Mouse (Mus musculus) midbrain, embryonic 10.5 days (tissue): ENCODE measurements around the gene Ptpn13. TPM values are rescaled to one million over a fixed set of nuclear protein-coding genes. Genes with fewer than 3 reads are reported as not detected.

ENCODE experiments used
- DNase-seq: peaks from one replicate; pipeline ENCODE4 v3.0.0-alpha.2; 2017; ENCODE audit warnings: low spot score
- H3K27ac ChIP-seq: fragments of 300-500 bp; sonication (generic); replicated peaks from 2 replicates; pipeline ENCODE4 v1.5.1; 2016; ENCODE audit warnings: mild to moderate bottlenecking
- H3K27me3 ChIP-seq: fragments of 300-500 bp; sonication (generic); 2 replicates; pipeline ENCODE4 v1.6.1; 2016; ENCODE audit warnings: low read depth, mild to moderate bottlenecking; ENCODE audit not compliant: poor library complexity, severe bottlenecking
- H3K36me3 ChIP-seq: fragments of 300-500 bp; sonication (generic); 2 replicates; pipeline ENCODE4 v1.6.1; 2016; ENCODE audit warnings: mild to moderate bottlenecking, moderate library complexity
- H3K4me1 ChIP-seq: fragments of 300-500 bp; sonication (generic); 2 replicates; pipeline ENCODE4 v1.6.1; 2016
- H3K4me3 ChIP-seq: fragments of 300-500 bp; sonication (generic); 2 replicates; pipeline ENCODE4 v1.5.1; 2016; ENCODE audit warnings: mild to moderate bottlenecking, moderate library complexity
- H3K9me3 ChIP-seq: fragments of 300-500 bp; sonication (generic); replicated peaks from 2 replicates; pipeline ENCODE4 v1.6.1; 2016; ENCODE audit warnings: mild to moderate bottlenecking
- WGBS: fragments of 180-500 bp; shearing (Covaris S2); methylation state at CpG from one replicate; pipeline ENCODE4 v1.1.7; 2016; 5-methylcytosine and 5-hydroxymethylcytosine counted together
- polyA plus RNA-seq: library from polyadenylated mRNA; unstranded; fragments of >200 nt; fragmentation: Nextera tagmentation; extraction: Ambion mirVana; gene quantifications from 2 replicates; pipeline ENCODE4 v1.2.1, GENCODE M21; 2016

Ptpn13 gene
- polyA plus RNA-seq, 1 experiment from 2014 or later = 17.5 TPM

DNA sequence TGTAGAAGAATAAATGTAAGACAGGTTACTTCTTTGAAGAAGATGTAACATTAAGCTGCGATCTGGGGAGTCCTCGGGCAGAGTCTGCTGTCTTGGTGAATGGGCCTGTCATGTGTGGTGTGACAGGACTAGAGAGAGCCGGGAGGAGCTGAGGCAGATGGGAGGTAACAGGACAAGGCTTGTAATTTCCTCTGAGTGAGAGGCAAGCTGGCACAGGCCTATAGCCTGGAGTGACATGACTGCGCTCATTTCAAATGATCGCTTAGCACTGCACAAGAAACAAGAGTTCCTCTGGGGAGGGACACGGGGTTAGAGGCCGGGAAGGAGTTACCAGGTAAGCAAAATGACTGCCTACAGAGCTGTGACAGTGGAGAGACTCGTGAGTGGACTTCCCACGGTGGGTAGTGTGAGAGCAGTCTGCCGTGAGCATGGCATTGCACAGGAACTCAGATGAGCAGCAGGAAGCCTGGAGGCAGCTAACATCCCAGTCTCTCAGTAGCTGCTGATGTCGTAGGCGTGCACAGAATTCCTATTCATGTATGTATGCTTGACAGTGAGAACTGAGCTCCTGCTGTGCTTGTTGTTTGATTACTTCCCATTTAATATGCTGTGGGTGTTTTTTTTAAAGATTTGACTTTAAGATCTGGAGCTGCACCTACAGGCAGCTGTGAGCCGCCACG is 171.6 kb downstream of the Ptpn13 start:
- DNase-seq = no peak
- 88% methylated on average over 14 of the region's 14 CpGs for WGBS
- Histone ChIP-seq H3K4me3 (no peak overlapping the region), H3K4me1 (no peaks in the 10 kb centered on the region), H3K27ac (no peak overlapping the region), H3K9me3 (no peaks in the 10 kb centered on the region), H3K36me3 (peaks cover 67% of the 10 kb centered on the region), H3K27me3 (no peaks in the 10 kb centered on the region)

GRCm38 (mm10) chr5:103597604-103598003 is 172.6 kb downstream of the Ptpn13 start:
- Histone ChIP-seq H3K4me3 (no peak overlapping the region), H3K36me3 (peaks cover 58% of the 10 kb centered on the region), H3K27ac (no peak overlapping the region), H3K9me3 (no peaks in the 10 kb centered on the region), H3K27me3 (no peaks in the 10 kb centered on the region), H3K4me1 (no peaks in the 10 kb centered on the region; the same call in 1 of the 2 replicates)
- WGBS = 75% methylated on average over 6 of the region's 6 CpGs
- DNase-seq = no peak

DNA sequence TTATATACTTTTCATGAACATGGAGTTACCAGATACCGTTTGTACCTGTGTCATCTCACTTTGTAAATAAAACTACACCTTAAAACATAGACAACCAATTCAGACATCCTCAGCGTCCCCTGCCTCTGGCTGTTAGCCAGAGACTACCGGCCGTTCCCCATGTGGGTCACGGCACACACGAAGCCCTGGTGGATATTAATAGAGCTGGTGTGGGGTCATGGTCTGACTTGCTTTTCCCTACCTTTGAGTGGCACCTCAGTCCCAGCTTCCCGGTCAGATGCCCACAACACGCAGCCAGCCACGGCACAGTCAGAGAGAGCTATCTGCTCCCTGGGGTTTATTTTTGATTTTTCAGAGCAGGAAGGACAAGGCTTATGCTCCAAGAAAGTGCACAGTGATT is 173.3 kb downstream of the Ptpn13 start:
- 91% methylated on average over 9 of the region's 9 CpGs for WGBS

DNA sequence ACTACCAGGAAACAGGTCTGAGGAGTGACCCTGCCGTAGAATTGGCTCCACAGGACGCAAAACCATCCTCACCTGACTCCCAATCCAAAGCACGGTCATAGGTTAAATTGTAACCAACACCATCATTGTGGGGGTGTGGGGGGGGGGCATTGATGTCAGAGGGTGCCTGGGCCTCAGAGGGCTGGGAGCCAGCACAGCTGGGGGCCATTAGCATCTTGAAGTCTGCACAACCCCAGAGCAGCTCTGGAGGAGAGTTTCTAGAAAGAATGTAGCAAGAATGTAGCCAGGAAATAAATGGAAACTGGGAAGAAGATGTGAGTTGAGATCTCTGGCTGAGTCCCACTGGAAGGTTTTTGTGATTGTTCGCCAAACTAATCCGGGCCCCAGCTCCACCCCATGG is 173.9 kb downstream of the Ptpn13 start:
- Histone ChIP-seq H3K4me1 (peaks cover 8% of the 10 kb centered on the region), H3K4me3 (no peak overlapping the region), H3K9me3 (no peaks in the 10 kb centered on the region), H3K27ac (no peak overlapping the region), H3K27me3 (no peaks in the 10 kb centered on the region), H3K36me3 (peaks cover 47% of the 10 kb centered on the region)
- WGBS = 82% methylated on average over 5 of the region's 5 CpGs
- DNase-seq = no peak

More for the DNA sequence above, 173.3 kb downstream of the Ptpn13 start:
- H3K36me3 ChIP-seq = peaks cover 52% of the 10 kb centered on the region
- DNase-seq = no peak
- H3K27me3 ChIP-seq = no peaks in the 10 kb centered on the region
- no peaks in the 10 kb centered on the region for H3K9me3 ChIP-seq
- H3K27ac ChIP-seq = no peak overlapping the region
- peaks cover 3% of the 10 kb centered on the region for H3K4me1 ChIP-seq
- H3K4me3 ChIP-seq = no peak overlapping the region

DNA sequence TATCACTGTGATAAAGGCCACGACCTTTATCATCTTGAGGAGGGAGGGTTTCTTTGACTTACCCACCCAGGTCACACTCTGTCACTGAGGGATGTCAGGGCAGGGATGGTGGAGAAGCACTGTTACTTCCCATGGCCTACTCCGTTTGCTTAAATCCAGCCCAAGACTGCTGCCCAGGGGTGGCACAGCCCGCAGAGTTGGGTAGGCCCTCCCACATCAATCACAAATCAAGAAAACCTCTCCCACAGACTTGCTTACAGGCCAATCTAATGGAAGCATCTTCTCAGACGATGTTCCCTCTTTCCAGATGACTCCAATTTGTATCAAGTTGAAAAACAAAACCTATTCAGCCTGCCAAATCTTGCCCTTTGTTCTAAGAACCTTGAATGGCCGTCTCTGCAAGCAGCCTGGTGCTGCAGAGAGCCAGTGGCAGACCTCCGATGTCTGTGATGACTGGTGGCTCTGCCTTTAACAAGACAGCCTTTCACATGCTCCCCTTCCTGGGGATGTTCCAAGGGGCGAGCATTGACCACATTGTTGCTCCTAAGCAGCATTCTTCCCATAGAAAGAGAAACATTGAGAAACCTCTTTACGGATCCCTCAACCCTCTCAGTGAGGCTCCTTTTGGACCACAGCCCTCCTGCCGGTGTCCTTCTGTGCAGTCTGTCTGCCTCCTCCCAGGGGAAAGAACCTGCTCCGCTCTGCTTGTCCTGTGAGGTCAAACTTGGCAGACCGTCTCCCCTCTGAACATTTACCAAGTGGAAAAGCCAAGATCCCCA is 178.3 kb downstream of the Ptpn13 start:
- DNase-seq = no peak
- H3K4me3 ChIP-seq = no peak overlapping the region
- H3K27ac ChIP-seq = no peak overlapping the region
- H3K27me3 ChIP-seq = no peaks in the 10 kb centered on the region
- peaks cover 8% of the 10 kb centered on the region for H3K4me1 ChIP-seq
- peaks cover 11% of the 10 kb centered on the region for H3K36me3 ChIP-seq
- no peaks in the 10 kb centered on the region for H3K9me3 ChIP-seq
- WGBS = 41% methylated on average over 11 of the region's 11 CpGs

DNA sequence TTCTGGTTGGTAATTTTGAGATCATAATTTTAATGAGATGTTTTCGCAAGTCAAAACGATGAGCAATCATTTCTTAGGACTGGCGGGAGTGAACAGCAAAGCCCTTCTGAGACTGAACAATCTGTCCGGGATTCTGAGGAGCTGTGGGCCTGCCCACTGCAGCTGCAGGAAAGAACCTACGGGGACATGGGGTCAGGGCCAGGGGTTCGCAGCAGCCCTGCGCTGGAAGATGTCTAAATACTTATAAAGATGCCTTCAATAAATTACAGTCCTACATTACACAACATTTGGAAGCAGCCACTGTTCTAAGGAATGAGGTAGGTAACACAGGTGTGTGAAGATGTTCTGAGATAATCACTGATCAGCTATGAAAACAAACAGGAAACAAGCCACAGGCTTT is 180.7 kb downstream of the Ptpn13 start:
- H3K27ac ChIP-seq = no peak overlapping the region
- no peak overlapping the region for H3K4me3 ChIP-seq
- peaks cover 8% of the 10 kb centered on the region for H3K4me1 ChIP-seq
- H3K9me3 ChIP-seq = no peaks in the 10 kb centered on the region
- DNase-seq = no peak
- no peaks in the 10 kb centered on the region for H3K27me3 ChIP-seq
- no peaks in the 10 kb centered on the region for H3K36me3 ChIP-seq
- 91% methylated on average over 7 of the region's 7 CpGs for WGBS

- H3K9me3 ChIP-seq = no peaks in the 10 kb centered on the region
- 67% methylated on average over 5 of the region's 5 CpGs for WGBS
Observed at GRCm38 (mm10) chr5:103610148-103610547, 185.2 kb downstream of the Ptpn13 start.

GRCm38 (mm10) chr5:103610856-103611472 is 186.0 kb downstream of the Ptpn13 start:
- DNase-seq = no peak
- Histone ChIP-seq H3K36me3 (no peaks in the 10 kb centered on the region), H3K27ac (no peak overlapping the region), H3K4me3 (no peak overlapping the region), H3K9me3 (no peaks in the 10 kb centered on the region), H3K4me1 (no peaks in the 10 kb centered on the region), H3K27me3 (no peaks in the 10 kb centered on the region)
- 96% methylated on average over 10 of the region's 10 CpGs for WGBS

More at GRCm38 (mm10) chr5:103610148-103610547, 185.2 kb downstream of the Ptpn13 start:
- no peak overlapping the region for H3K4me3 ChIP-seq
- DNase-seq = no peak
- no peaks in the 10 kb centered on the region for H3K27me3 ChIP-seq
- H3K4me1 ChIP-seq = no peaks in the 10 kb centered on the region
- no peak overlapping the region for H3K27ac ChIP-seq
- no peaks in the 10 kb centered on the region for H3K36me3 ChIP-seq

GRCm38 (mm10) chr5:103612316-103612715 is 187.3 kb downstream of the Ptpn13 start:
- Histone ChIP-seq H3K9me3 (no peaks in the 10 kb centered on the region), H3K4me3 (no peak overlapping the region), H3K36me3 (no peaks in the 10 kb centered on the region), H3K27ac (no peak overlapping the region), H3K4me1 (peaks cover 4% of the 10 kb centered on the region; the same call in 1 of the 2 replicates), H3K27me3 (no peaks in the 10 kb centered on the region)
- no peak for DNase-seq
- WGBS = 91% methylated on average over 7 of the region's 7 CpGs

- Histone ChIP-seq H3K27me3 (no peaks in the 10 kb centered on the region), H3K4me3 (no peak overlapping the region), H3K36me3 (no peaks in the 10 kb centered on the region), H3K4me1 (peaks cover 4% of the 10 kb centered on the region; the same call in 1 of the 2 replicates), H3K27ac (no peak overlapping the region), H3K9me3 (no peaks in the 10 kb centered on the region)
- no peak for DNase-seq
- WGBS = 91% methylated on average over 7 of the region's 7 CpGs
Observed at GRCm38 (mm10) chr5:103614356-103614755, 189.4 kb downstream of the Ptpn13 start.

DNA sequence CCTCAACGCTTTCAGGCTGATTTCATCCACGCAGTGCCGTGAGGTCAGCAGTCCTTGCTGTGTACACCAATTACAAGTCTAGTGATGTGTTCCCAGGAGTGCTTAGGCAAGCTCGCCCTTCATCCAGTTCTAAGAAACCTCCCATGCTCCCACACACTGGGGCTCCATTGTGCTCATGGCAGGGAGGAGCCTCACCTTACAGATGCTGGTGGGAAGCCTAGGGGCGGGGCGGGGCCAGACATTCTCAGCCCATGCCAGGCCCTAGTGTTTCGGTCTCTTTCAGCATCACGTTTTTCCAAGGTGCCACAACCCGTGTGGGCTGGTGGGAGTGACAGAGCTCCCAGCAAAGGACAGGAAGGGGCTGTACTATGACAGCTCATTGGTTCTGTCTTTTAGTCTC is 192.2 kb downstream of the Ptpn13 start:
- DNase-seq = no peak
- H3K27ac ChIP-seq = no peak overlapping the region
- H3K9me3 ChIP-seq = no peaks in the 10 kb centered on the region
- H3K27me3 ChIP-seq = no peaks in the 10 kb centered on the region
- WGBS = 67% methylated on average over 9 of the region's 9 CpGs
- peaks cover 4% of the 10 kb centered on the region; the same call in 1 of the 2 replicates for H3K4me1 ChIP-seq
- H3K4me3 ChIP-seq = no peak overlapping the region
- H3K36me3 ChIP-seq = no peaks in the 10 kb centered on the region

- Histone ChIP-seq H3K27ac (no peak overlapping the region), H3K4me3 (no peak overlapping the region), H3K4me1 (peaks cover 4% of the 10 kb centered on the region; the same call in 1 of the 2 replicates), H3K27me3 (no peaks in the 10 kb centered on the region), H3K9me3 (no peaks in the 10 kb centered on the region), H3K36me3 (no peaks in the 10 kb centered on the region)
- DNase-seq = no peak
- 84% methylated on average over 12 of the region's 12 CpGs for WGBS
Observed at GRCm38 (mm10) chr5:103620301-103620973, 195.4 kb downstream of the Ptpn13 start.
